Mouse (Mus musculus): ENCODE results near the gene Gm49373. TPM values are rescaled to one million over a fixed set of nuclear protein-coding genes. Genes with fewer than 3 reads are reported as not detected.
"Not testable (repeated sequence)": the region's sequence is repeated elsewhere in the genome, so short reads cannot be mapped to it uniquely, and the experiment has no call there.

Gene Gm49373
- polyA plus RNA-seq, 1 experiment = 2.7 TPM

DNA sequence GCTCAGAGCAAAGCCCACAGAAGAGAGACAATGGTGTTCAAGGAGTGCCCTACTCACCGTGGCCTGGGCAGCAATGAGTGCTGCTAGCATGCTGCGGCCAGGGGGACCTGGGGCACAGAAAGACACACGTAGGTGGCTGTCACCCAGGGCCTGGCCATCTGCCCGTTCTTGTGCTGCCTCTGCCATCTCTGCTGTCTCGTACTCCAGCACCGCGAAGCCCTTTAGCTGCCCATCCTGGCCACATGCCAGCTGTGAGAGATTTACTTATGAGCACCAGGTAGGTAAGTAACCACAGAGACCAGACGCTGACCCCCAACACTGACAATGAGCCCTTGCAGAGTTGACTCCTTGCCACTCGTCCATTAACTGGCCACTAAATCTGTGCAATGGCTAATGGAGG is 8.2 kb upstream of the Gm49373 start:
- TF ChIP-seq POLR2A (IDR thresholded peaks at IDR 0.05; ENCODE audit: extremely low read depth, insufficient read depth, low read length) = no peak
- TF ChIP-seq CTCF (IDR thresholded peaks at IDR 0.05; ENCODE audit: extremely low read depth, insufficient read depth, low read length) = no peak
- Histone ChIP-seq H3K4me1 (ENCODE audit: control insufficient read depth, insufficient read depth, low read length) (no peaks in the 10 kb centered on the region; the same call in 1 of the 2 replicates), H3K4me3 (ENCODE audit: insufficient read depth, low read length) (no peak overlapping the region), H3K27ac (ENCODE audit: insufficient read depth, low read length) (no peak overlapping the region)

DNA sequence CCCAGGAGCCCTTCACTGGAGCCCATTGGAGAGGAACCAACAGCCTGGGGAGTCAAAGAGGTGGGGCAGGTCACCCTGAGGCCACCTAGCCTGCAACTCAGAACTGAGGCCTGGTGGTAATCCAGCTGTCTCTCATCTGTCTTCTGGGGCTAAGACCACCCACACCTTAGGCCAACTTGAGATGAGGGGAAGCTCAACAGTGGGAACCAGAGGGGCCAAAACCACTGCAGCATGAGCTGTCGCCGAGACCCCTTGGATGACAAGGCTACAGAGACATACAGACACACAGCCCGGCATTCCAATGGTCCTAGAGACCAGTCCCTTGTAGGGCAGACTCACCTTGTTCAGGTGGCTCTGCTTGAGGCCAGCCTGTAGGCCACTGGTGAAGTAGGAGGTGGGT is 2.7 kb upstream of the Gm49373 start:
- H3K4me3 ChIP-seq (ENCODE audit: insufficient read depth, low read length) = no peak overlapping the region
- peaks cover 7% of the 10 kb centered on the region for H3K4me1 ChIP-seq (ENCODE audit: control insufficient read depth, insufficient read depth, low read length)
- no peak for TF ChIP-seq POLR2A (IDR thresholded peaks at IDR 0.05; ENCODE audit: extremely low read depth, insufficient read depth, low read length)
- TF ChIP-seq CTCF (IDR thresholded peaks at IDR 0.05; ENCODE audit: extremely low read depth, insufficient read depth, low read length) = no peak
- no peak overlapping the region for H3K27ac ChIP-seq (ENCODE audit: insufficient read depth, low read length)

DNA sequence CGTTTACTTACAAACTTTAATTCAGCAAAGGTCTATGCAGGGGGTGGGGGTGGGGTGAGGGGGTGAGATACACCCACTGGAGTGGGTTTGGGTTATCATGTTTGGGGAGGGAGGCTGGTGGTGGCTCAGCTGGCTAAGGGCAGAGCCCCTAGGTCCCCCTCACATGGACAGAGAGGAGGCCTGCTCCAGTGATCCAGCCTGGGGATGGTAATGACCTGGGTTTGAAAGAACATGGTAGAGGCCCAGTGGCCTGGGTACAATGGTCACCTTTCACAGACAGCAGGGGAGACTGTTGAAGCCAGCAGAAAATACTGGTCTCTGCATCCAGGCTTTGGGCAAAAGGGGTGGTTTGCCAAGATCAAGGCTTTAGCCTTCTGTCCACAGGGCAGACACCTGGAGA is 1.3 kb upstream of the Gm49373 start:
- H3K4me1 ChIP-seq (ENCODE audit: control insufficient read depth, insufficient read depth, low read length) = peaks cover 7% of the 10 kb centered on the region
- H3K4me3 ChIP-seq (ENCODE audit: insufficient read depth, low read length) = no peak overlapping the region
- no peak for TF ChIP-seq CTCF (IDR thresholded peaks at IDR 0.05; ENCODE audit: extremely low read depth, insufficient read depth, low read length)
- H3K27ac ChIP-seq (ENCODE audit: insufficient read depth, low read length) = no peak overlapping the region

DNA sequence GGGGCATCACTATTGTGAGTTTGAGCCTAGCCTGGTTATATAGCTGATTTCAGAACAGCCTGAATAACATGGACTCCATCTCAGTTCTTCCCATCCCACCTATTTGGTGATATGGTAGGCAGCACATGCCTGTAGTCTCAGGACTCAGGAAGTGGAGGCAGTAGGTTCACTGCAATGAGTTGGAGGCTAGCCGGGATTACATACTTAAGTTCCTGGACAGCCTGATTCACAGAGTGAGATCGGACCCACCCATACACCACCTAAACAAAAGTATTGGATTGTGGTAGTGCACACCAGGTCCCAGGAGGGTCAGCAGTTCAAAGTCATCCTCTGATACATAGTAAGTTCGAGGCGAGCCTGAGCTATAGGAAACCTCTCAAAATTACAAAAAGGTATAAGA is 255 bp downstream of the Gm49373 start:
- peak overlapping the region; percentile 16; the same call in 1 of the 2 replicates for H3K27ac ChIP-seq (ENCODE audit: insufficient read depth, low read length)

DNA sequence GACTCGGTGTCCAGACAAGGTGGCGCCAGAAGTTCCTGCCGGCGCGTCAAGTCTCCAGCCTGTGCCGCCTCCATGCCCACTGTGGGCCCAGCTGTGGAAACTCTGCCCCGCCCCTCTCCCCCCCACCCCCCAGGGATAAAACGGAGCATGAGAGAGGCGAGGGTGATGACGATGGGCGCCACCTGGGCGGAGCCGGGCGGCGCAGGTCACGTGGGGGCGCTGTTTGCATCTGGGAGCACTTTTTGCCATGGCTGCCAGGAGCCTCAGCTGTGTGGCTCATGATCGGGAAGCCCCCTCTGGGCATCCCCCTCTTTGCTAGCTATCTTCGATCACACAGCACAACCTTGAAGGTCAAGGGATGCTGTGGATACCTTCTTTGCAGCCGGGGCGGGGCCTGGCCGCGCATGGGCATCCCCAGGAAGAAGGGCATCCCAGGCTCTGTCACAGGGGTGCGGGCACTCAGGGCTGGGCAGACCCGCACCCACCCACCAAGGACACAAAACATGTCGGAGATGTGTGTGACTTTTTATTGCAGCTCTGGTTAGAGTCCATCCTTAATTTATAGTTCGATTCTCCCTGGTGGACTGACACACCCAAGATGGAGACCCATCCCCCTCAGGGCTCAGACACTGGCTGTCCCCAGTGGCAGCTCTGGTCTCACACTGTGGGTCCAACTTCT is 5.8 kb downstream of the Gm49373 start, which contains the start of gene Zglp1:
Zglp1 (minus strand) TSS at position 88 of the 679 bp plus-strand sequence.
- no peak for TF ChIP-seq CTCF (IDR thresholded peaks at IDR 0.05; ENCODE audit: extremely low read depth, insufficient read depth, low read length)
- TF ChIP-seq POLR2A (IDR thresholded peaks at IDR 0.05; ENCODE audit: extremely low read depth, insufficient read depth, low read length) = no peak

More for the DNA sequence above, 255 bp downstream of the Gm49373 start:
- no peak for TF ChIP-seq POLR2A (IDR thresholded peaks at IDR 0.05; ENCODE audit: extremely low read depth, insufficient read depth, low read length)
- TF ChIP-seq CTCF (IDR thresholded peaks at IDR 0.05; ENCODE audit: extremely low read depth, insufficient read depth, low read length) = no peak
- H3K4me3 ChIP-seq (ENCODE audit: insufficient read depth, low read length) = peak overlapping the region; percentile 70
- H3K4me1 ChIP-seq (ENCODE audit: control insufficient read depth, insufficient read depth, low read length) = peaks cover 7% of the 10 kb centered on the region

DNA sequence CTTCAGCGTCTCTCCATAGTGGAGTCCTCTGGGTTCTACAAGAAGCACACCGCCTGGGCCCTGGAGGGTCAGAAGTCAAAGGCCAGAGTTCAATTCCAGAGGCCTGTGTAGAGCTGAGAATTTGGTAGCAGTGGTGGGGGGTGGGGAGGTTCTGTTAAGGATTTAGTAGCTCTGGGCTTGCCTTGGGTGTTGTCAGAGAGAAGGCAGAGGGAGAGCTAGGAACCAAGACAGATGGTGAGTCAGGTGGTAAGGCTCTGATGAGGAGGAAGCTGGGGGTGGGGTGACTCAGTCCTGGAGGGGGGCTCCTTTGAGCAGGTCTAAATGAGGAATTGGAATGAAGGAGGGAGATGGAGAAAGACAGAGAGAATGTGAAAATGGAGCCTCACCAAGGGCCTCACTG is 10.0 kb downstream of the Gm49373 start:
- Histone ChIP-seq H3K4me3 (ENCODE audit: insufficient read depth, low read length) (no peak overlapping the region), H3K27ac (ENCODE audit: insufficient read depth, low read length) (peak overlapping the region; percentile 51), H3K4me1 (ENCODE audit: control insufficient read depth, insufficient read depth, low read length) (no peaks in the 10 kb centered on the region; the same call in 1 of the 2 replicates)
- no peak for TF ChIP-seq POLR2A (IDR thresholded peaks at IDR 0.05; ENCODE audit: extremely low read depth, insufficient read depth, low read length)
- no peak for TF ChIP-seq CTCF (IDR thresholded peaks at IDR 0.05; ENCODE audit: extremely low read depth, insufficient read depth, low read length)

More for the DNA sequence above, 5.8 kb downstream of the Gm49373 start, which contains the start of gene Zglp1:
- no peak within 1 kb of the TSS for H3K4me3 ChIP-seq (ENCODE audit: insufficient read depth, low read length)
- peaks cover 7% of the 10 kb centered on the region for H3K4me1 ChIP-seq (ENCODE audit: control insufficient read depth, insufficient read depth, low read length)
- no peak within 1 kb of the TSS for H3K27ac ChIP-seq (ENCODE audit: insufficient read depth, low read length)

DNA sequence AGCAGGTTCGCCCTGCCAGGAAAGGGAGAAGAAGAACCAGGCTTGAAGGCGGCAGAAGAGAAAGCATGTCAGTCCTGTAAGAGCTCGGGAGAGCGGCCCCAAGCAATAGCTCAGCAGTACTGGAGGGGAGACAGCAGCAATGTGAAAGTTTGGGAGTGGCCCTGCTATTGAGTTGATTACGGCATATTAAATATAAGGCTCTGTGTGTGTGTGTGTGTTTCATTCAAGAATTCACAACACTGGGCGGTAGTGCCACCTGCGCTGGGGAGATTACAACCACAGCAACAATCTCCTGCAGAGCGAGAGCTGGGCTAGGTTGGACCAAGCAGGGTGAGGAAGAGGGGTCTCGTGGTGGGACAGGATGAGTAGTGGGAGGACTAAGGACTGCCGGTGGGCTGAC is 21.3 kb downstream of the Gm49373 start:
- no peak overlapping the region for H3K27ac ChIP-seq (ENCODE audit: insufficient read depth, low read length)
- TF ChIP-seq POLR2A (IDR thresholded peaks at IDR 0.05; ENCODE audit: extremely low read depth, insufficient read depth, low read length) (no peak), CTCF (IDR thresholded peaks at IDR 0.05; ENCODE audit: extremely low read depth, insufficient read depth, low read length) (no peak)
- H3K4me1 ChIP-seq (ENCODE audit: control insufficient read depth, insufficient read depth, low read length) = no peaks in the 10 kb centered on the region
- H3K4me3 ChIP-seq (ENCODE audit: insufficient read depth, low read length) = no peak overlapping the region

DNA sequence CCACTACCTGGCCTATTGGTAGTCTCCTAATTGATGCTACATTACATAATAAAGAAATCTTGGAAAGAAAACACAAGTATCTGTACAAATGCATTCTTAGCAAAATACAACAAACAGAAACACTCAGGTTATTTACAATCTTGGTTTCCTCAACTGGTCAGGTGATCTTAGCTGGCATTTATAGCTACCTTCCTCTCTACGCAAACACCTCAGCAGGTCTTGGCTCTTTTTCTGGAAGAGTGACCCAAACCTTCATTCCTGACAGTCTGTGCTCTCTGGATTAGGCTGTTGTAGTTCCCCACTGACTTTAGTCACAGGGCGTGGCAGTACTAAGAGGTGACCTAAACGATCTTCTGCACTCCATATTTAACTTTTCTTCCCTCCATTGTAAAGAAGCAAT is 27.7 kb downstream of the Gm49373 start:
- Histone ChIP-seq H3K27ac (ENCODE audit: insufficient read depth, low read length) (no peak overlapping the region), H3K4me1 (ENCODE audit: control insufficient read depth, insufficient read depth, low read length) (peaks cover 6% of the 10 kb centered on the region), H3K4me3 (ENCODE audit: insufficient read depth, low read length) (no peak overlapping the region)
- TF ChIP-seq POLR2A (IDR thresholded peaks at IDR 0.05; ENCODE audit: extremely low read depth, insufficient read depth, low read length) (no peak), CTCF (IDR thresholded peaks at IDR 0.05; ENCODE audit: extremely low read depth, insufficient read depth, low read length) (no peak)

DNA sequence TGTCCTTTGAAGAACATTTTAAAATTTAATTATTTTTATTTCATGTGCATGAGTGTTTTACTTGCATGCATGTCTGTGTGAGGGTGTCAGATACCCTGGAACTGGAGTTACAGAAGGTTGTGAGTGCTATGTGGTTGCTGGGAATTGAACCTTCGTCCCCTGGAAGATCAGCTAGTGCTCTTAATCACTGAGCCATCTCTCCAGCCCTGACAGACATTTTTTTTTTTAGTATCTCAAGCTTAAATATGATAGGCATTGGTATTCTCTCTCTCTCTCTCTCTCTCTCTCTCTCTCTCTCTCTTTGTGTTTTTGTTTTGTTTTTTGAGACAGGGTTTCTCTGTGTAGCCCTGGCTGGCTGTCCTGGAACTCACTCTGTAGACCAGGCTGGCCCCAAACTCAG is 28.1 kb downstream of the Gm49373 start:
- H3K27ac ChIP-seq (ENCODE audit: insufficient read depth, low read length); H3K4me1 ChIP-seq (ENCODE audit: control insufficient read depth, insufficient read depth, low read length); H3K4me3 ChIP-seq (ENCODE audit: insufficient read depth, low read length): not testable (repeated sequence)

DNA sequence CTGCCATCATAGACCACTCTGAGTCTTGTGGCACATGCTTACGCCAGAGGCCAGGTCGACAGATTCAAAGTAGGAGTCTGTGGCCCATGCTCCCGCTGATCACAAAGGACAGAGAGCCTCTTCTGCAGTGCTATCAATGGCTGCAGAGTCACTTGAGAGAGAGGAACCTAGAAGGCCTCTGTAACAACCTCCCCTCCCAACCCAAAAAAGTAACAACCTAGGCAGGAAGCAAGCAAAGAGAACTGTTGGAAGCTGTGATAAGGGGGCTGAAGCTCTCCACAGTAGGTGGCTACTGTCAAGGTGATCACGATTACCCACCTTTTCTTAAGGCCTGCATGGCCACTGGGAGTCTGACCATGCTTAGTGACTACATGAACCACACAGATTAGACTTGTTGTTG is 29.3 kb downstream of the Gm49373 start:
- Histone ChIP-seq H3K27ac (ENCODE audit: insufficient read depth, low read length) (no peak overlapping the region), H3K4me1 (ENCODE audit: control insufficient read depth, insufficient read depth, low read length) (peaks cover 6% of the 10 kb centered on the region), H3K4me3 (ENCODE audit: insufficient read depth, low read length) (no peak overlapping the region)
- TF ChIP-seq POLR2A (IDR thresholded peaks at IDR 0.05; ENCODE audit: extremely low read depth, insufficient read depth, low read length) = no peak
- no peak for TF ChIP-seq CTCF (IDR thresholded peaks at IDR 0.05; ENCODE audit: extremely low read depth, insufficient read depth, low read length)
